Mouse (Mus musculus): ENCODE results near the gene Set. TPM values are rescaled to one million over a fixed set of nuclear protein-coding genes. Genes with fewer than 3 reads are reported as not detected.

The Set gene
- polyA plus RNA-seq, 1 experiment from 2014 or later, result 285 TPM

DNA sequence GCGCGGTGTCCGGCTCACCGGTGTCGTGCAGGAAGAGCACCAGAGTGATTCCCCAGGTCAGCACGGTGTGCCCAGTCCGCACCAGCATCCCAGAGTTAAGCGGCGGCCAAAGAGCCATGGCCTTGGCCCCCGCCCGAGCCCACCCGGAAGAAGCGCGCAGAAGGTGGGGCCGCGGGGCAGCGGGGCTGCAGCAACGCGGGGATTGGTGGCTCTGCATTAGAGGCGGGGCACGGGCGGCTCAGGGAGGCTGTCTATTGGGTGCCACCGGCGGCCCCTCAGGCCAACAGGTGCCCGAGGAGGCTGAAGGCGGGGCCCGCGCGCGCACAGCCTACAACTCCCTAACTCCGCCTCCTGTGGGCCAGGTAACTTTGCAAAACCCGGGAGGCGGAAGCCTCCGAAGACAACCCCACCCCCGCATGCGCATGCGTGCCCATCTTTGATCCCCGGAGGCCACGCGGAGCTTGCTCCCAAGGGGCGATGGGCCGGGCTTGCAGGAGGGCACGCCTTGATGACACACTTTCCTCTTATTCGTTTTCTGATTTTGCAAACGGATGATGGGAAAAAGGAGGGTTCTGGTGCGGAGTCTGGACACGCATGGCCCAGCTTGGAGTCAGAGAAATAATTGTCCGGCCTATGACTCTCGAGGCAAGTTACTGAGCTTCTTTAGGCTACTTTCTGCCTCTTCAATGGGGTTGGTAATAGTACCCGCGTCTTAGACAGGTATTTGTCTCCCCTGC, 36.5 kb downstream of the Set start, which contains the start of gene Zdhhc12:
TSS of gene Zdhhc12 (minus strand) at position 178 of the 737 bp plus-strand sequence.
- Histone ChIP-seq H3K4me1 (peaks cover 23% of the 10 kb centered on the region), H3K27ac (replicated peaks) (peak within 1 kb of the TSS; percentile 61), H3K9ac (replicated peaks) (peak within 1 kb of the TSS; percentile 60), H3K4me3 (replicated peaks) (peak within 1 kb of the TSS; percentile 67), H3K27me3 (replicated peaks) (no peaks in the 10 kb centered on the region), H3K9me3 (replicated peaks) (no peaks in the 10 kb centered on the region), H3K4me2 (peak within 1 kb of the TSS; percentile 88), H3K36me3 (peaks cover 18% of the 10 kb centered on the region)
- under 1% methylated on average over 51 of the region's 51 CpGs for WGBS
- peak; percentile 97 for ATAC-seq (ENCODE audit: low FRiP score)

DNA sequence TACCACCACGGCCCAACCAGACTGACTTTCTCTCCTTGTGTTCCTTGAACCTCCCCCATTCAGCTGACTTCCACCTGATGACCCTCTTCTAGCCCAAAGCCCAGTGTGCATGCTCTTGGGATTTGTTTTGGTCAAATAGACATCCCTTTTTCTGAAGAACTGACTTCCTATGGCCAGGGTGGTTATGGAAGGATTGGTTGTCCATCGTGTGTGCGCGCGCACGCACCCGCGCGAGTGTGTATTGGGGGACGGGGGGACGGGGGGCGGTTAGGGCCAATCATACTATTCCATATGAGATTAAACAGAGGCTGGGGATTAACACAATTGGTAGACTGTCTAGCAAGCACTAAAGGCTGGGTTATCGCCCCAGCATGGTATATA, 37.0 kb downstream of the Set start:
- peaks cover 23% of the 10 kb centered on the region for H3K4me1 ChIP-seq
- peak overlapping the region; percentile 60 for H3K9ac ChIP-seq (replicated peaks)
- WGBS, result 2% methylated on average over 13 of the region's 13 CpGs
- peaks cover 24% of the 10 kb centered on the region for H3K36me3 ChIP-seq
- peak overlapping the region; percentile 88 for H3K4me2 ChIP-seq
- H3K4me3 ChIP-seq (replicated peaks), result peak overlapping the region; percentile 67
- H3K27me3 ChIP-seq (replicated peaks), result no peaks in the 10 kb centered on the region
- no peaks in the 10 kb centered on the region for H3K9me3 ChIP-seq (replicated peaks)
- peak; percentile 10; the same call in 1 of the 2 replicates for ATAC-seq (ENCODE audit: low FRiP score)
- peak overlapping the region; percentile 61 for H3K27ac ChIP-seq (replicated peaks)

DNA sequence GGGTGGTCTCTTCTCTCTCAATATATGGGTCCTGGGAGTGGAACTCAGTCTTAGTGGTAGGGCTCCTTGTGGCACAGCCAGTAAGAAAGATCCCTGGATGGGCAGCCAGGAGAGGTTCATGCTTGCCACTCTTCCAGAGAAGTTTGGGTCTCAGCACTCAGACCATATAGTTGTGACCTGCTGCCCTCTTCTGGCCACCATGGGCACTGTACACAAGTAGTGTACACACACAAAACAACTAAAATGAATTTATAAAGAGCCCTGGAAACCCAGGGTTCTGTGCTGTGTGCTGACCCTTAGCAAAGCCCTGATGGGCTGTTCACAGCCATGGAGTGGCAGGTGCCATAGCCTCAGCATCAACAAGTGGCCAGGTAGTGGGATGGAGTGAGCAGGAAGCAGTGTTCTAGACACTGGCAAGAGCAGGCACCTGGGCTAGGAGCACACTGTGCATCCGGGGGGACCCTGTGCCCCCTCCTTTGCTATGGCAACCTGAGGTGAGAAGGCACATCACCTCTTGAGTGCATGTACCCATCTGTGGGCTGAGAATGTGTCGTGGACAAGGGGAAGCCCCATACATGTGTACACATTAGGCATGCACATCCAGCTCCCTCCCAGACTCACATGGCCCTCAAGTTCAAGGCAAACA, 38.8 kb downstream of the Set start:
- Histone ChIP-seq H3K27ac (replicated peaks) (no peak overlapping the region), H3K9me3 (replicated peaks) (no peaks in the 10 kb centered on the region), H3K9ac (replicated peaks) (no peak overlapping the region), H3K4me1 (peaks cover 23% of the 10 kb centered on the region), H3K36me3 (peaks cover 42% of the 10 kb centered on the region), H3K4me2 (no peak overlapping the region), H3K27me3 (replicated peaks) (no peaks in the 10 kb centered on the region), H3K4me3 (replicated peaks) (no peak overlapping the region)
- WGBS, result 87% methylated on average over 2 of the region's 2 CpGs
- ATAC-seq (ENCODE audit: low FRiP score), result no peak

DNA sequence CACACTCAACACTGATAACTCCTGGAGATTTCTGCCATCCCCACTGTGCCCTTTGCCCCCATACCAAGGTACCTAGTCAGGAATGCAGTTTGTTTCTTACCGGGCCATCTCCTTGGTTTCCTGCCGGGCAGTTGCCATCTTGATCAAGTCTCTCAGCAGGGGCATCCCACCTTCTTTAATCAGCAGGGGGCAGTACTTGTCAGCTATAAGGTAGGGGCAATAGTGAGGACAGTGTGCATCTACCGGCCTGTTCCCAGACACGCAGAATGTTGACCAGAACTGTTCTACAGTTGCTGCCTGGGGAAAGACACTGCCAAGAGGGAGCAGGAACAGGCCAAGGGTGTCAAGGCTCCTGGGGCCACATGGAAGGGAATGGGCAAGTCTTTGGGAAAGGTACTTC, 43.0 kb downstream of the Set start:
- 77% methylated on average over 4 of the region's 4 CpGs for WGBS
- Histone ChIP-seq H3K9me3 (replicated peaks) (no peaks in the 10 kb centered on the region), H3K27me3 (replicated peaks) (no peaks in the 10 kb centered on the region), H3K4me2 (no peak overlapping the region), H3K9ac (replicated peaks) (no peak overlapping the region), H3K27ac (replicated peaks) (no peak overlapping the region), H3K4me3 (replicated peaks) (no peak overlapping the region), H3K36me3 (peaks cover 82% of the 10 kb centered on the region), H3K4me1 (0 out of 2 replicates have a peak, but pooled peaks cover under 1% of the 10 kb centered on the region)
- no peak for ATAC-seq (ENCODE audit: low FRiP score)

DNA sequence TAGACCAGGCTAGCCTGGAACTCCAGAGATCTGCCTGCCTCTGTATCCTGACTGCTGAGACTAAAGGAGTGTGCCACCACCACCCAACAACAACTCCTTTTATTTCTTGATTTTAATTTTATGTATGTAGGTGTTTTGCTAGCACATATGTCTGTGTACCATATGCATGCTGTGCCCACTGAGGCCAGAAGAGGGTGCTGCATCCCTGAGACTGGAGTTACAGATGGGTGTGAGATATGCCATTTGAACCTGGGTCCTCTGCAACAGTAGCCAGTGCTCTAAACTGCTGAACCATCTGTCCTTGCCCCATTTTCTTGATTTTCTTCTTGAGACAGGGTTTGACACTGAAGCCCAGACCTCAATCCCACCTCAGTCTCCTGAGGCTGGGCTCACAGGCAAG, 49.2 kb downstream of the Set start:
- H3K36me3 ChIP-seq, result peaks cover 97% of the 10 kb centered on the region
- ATAC-seq (ENCODE audit: low FRiP score), result no peak

DNA sequence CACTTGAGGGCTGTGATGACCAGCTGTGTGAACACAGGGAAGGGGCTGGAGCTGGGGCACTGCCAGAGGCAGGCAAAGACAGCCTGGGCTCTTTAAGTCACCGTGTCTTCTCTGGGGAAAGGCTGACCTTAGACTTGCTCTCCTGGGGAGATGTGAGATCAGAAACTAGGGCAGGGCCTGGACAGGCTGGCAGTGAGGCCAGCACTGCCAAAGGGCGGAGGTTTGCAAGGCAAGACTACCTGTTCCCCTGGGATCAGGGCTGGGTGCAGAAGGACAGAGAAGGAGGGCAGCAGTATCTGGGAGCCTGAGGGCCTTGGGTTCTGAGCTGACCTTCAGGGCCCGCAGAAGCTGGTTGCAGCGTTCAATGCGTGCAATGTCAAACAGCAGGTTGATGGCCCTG, 50.5 kb downstream of the Set start:
- WGBS, result 93% methylated on average over 5 of the region's 5 CpGs
- no peaks in the 10 kb centered on the region for H3K9me3 ChIP-seq (replicated peaks)
- no peak overlapping the region for H3K9ac ChIP-seq (replicated peaks)
- H3K4me3 ChIP-seq (replicated peaks), result no peak overlapping the region
- no peak overlapping the region for H3K27ac ChIP-seq (replicated peaks)
- H3K36me3 ChIP-seq, result peaks cover 96% of the 10 kb centered on the region
- H3K4me1 ChIP-seq, result no peaks in the 10 kb centered on the region
- ATAC-seq (ENCODE audit: low FRiP score), result no peak
- no peak overlapping the region for H3K4me2 ChIP-seq
- no peaks in the 10 kb centered on the region for H3K27me3 ChIP-seq (replicated peaks)

More for the DNA sequence above, 49.2 kb downstream of the Set start:
- no peak overlapping the region for H3K27ac ChIP-seq (replicated peaks)
- no peak overlapping the region for H3K4me3 ChIP-seq (replicated peaks)
- H3K9me3 ChIP-seq (replicated peaks), result no peaks in the 10 kb centered on the region
- H3K9ac ChIP-seq (replicated peaks), result no peak overlapping the region
- no peaks in the 10 kb centered on the region for H3K27me3 ChIP-seq (replicated peaks)
- H3K4me1 ChIP-seq, result no peaks in the 10 kb centered on the region
- H3K4me2 ChIP-seq, result no peak overlapping the region

DNA sequence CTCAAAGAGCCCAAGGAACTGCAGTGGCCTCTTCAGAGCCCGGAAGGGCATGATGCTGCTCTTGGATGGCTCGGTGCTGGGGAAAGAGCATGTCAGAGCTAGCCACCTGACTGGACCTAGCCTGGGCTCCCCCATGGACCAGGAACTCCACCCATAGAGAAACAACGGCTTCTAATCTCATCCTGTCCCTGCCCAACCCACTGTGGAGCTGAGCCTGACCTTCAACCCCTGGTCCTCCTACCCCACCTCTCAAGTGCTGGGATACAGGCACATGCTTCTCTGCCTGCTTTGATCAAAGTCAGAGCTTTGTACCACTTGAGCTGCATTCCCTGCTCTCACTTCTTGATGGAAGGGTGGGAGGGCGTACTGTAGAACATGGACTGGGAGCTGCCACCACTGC, 51.1 kb downstream of the Set start:
- peaks cover 94% of the 10 kb centered on the region for H3K36me3 ChIP-seq
- no peaks in the 10 kb centered on the region for H3K4me1 ChIP-seq
- 87% methylated on average over 4 of the region's 4 CpGs for WGBS

DNA sequence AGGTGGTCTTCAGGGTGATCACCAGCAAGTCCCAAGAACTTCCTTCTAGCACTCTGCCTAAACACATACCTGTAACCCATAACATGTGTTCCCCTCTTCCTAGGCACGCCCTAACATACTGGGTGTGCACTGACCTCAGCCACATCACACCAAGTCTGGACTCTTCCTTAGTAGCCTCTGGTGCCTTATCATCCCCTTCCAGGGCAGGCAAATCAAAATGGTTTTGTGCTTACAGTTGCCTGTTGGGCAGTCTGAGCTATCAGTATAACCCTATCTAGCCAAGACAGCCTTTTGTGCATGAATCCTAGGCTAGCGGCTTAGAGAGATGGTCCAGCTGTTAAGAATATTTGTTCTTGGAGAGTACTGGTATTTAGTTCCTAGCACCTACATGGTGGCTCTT, 54.3 kb downstream of the Set start:
- no peak for ATAC-seq (ENCODE audit: low FRiP score)
- Histone ChIP-seq H3K36me3 (peaks cover 71% of the 10 kb centered on the region), H3K4me3 (replicated peaks) (no peak overlapping the region), H3K27ac (replicated peaks) (no peak overlapping the region), H3K9me3 (replicated peaks) (no peaks in the 10 kb centered on the region), H3K9ac (replicated peaks) (no peak overlapping the region), H3K27me3 (replicated peaks) (no peaks in the 10 kb centered on the region), H3K4me1 (no peaks in the 10 kb centered on the region), H3K4me2 (no peak overlapping the region)
- 100% methylated on average over 2 of the region's 2 CpGs for WGBS

More for the DNA sequence above, 51.1 kb downstream of the Set start:
- ATAC-seq (ENCODE audit: low FRiP score), result no peak
- H3K9me3 ChIP-seq (replicated peaks), result no peaks in the 10 kb centered on the region
- no peak overlapping the region for H3K4me3 ChIP-seq (replicated peaks)
- no peaks in the 10 kb centered on the region for H3K27me3 ChIP-seq (replicated peaks)
- no peak overlapping the region for H3K27ac ChIP-seq (replicated peaks)
- no peak overlapping the region for H3K4me2 ChIP-seq
- no peak overlapping the region for H3K9ac ChIP-seq (replicated peaks)

DNA sequence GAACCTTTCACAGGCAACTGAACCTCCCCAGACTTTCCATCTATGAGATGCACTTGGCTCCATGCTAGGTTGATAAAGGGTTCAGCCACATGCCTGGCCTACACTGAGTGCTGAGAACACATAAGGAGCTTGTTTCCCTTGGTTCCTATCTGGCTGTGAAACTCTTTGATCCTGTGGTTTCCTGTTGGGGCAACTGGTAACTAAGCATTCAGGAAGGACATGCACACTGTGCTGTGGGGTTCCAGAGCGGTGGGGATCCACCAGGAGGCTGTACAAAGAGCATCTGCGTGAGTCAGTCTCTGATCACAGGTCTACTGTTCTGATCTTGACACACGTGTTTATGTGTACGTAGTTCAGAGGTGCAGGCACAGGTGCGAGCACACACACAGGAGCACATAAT, 55.4 kb downstream of the Set start:
- no peak for ATAC-seq (ENCODE audit: low FRiP score)
- H3K36me3 ChIP-seq, result peaks cover 60% of the 10 kb centered on the region
- no peaks in the 10 kb centered on the region for H3K27me3 ChIP-seq (replicated peaks)
- H3K4me1 ChIP-seq, result no peaks in the 10 kb centered on the region
- no peak overlapping the region for H3K27ac ChIP-seq (replicated peaks)
- no peak overlapping the region for H3K4me2 ChIP-seq
- no peak overlapping the region for H3K9ac ChIP-seq (replicated peaks)
- no peaks in the 10 kb centered on the region for H3K9me3 ChIP-seq (replicated peaks)
- 85% methylated on average over 5 of the region's 5 CpGs for WGBS
- H3K4me3 ChIP-seq (replicated peaks), result no peak overlapping the region

DNA sequence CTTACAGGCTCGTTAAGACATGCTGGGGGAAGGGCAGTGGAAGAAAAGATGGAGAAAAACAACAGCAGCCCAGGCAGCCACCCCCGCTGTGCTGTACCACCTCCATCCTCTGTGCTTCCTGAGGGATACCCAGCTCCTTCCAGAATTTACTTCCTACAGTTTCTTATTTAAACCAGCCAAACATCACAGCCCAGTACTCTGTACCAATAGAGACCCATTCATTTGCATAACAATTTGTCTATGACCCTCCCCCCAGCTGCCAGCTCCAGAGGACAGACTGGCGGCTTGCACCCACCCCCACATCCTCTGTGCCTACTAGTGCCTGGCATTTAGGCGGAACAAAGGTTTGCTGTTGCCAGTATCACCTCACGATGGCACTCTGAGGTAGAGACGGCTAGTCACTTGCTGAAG, 62.5 kb downstream of the Set start:
- H3K4me2 ChIP-seq, result 0 out of 2 replicates have a peak overlapping the region, but pooled peaks have one; percentile 11
- H3K9ac ChIP-seq (replicated peaks), result no peak overlapping the region
- ATAC-seq (ENCODE audit: low FRiP score), result no peak
- WGBS, result 10% methylated on average over 6 of the region's 6 CpGs
- no peaks in the 10 kb centered on the region for H3K27me3 ChIP-seq (replicated peaks)
- H3K4me1 ChIP-seq, result peaks cover 39% of the 10 kb centered on the region
- no peak overlapping the region for H3K4me3 ChIP-seq (replicated peaks)
- 0 out of 2 replicates have a peak overlapping the region, but pooled peaks have one; percentile 56 for H3K27ac ChIP-seq (replicated peaks)
- peaks cover 6% of the 10 kb centered on the region for H3K36me3 ChIP-seq
- H3K9me3 ChIP-seq (replicated peaks), result no peaks in the 10 kb centered on the region

DNA sequence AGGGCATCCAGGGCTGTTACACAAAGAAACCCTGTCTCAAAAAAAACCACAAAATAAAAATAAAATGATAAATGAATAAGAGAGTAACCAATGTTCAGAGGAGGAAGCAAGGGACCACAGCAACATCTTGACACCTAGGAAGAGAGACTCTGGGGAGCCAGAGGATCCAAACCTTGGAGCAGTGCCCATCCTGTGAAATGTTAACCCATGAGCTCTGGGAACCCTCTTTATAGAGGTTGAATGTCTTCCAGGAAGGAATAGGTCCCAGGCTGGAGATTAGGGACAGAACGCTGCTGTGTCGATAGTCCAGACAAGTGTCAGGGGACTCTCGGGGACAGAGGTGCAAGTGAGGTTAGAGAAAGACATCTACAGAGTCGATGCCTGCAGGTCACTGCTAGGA, 63.1 kb downstream of the Set start:
- Histone ChIP-seq H3K36me3 (peaks cover 3% of the 10 kb centered on the region; the same call in 1 of the 2 replicates), H3K9me3 (replicated peaks) (no peaks in the 10 kb centered on the region), H3K9ac (replicated peaks) (no peak overlapping the region), H3K4me3 (replicated peaks) (no peak overlapping the region), H3K4me2 (no peak overlapping the region), H3K27ac (replicated peaks) (no peak overlapping the region), H3K4me1 (peaks cover 45% of the 10 kb centered on the region), H3K27me3 (replicated peaks) (no peaks in the 10 kb centered on the region)
- WGBS, result 66% methylated on average over 4 of the region's 4 CpGs
- no peak for ATAC-seq (ENCODE audit: low FRiP score)

All from neural tube, embryonic 15.5 days (tissue).